Mouse (Mus musculus) forebrain, embryonic 14.5 days (tissue): ENCODE measurements around the gene Vsir. TPM values are rescaled to one million over a fixed set of nuclear protein-coding genes. Genes with fewer than 3 reads are reported as not detected.
A peak's percentile ranks its signal among the peaks of the same experiment; 100 is the strongest.

Experiments
- ATAC-seq: fragments of 200-750 bp; cut with Nextera tagmentation; 2 replicates; pipeline ENCODE4 v1.8.0; 2017; ENCODE audit warnings: mild to moderate bottlenecking, moderate library complexity
- DNase-seq: peaks from one replicate; pipeline ENCODE4 v3.0.0-alpha.2; 2015; ENCODE audit warnings: low spot score
- H3K27ac ChIP-seq: fragments of 300-500 bp; sonication (generic); 2 replicates; pipeline ENCODE4 v1.5.1; 2014; ENCODE audit warnings: low read depth, mild to moderate bottlenecking, control low read depth, low read length, moderate library complexity
- H3K27me3 ChIP-seq: fragments of 300-500 bp; sonication (generic); replicated peaks from 2 replicates; pipeline ENCODE4 v1.6.1; 2014; ENCODE audit warnings: low read length, control low read depth, mixed read lengths; ENCODE audit not compliant: control insufficient read depth, insufficient read depth
- H3K36me3 ChIP-seq: fragments of 300-500 bp; sonication (generic); 2 replicates; pipeline ENCODE4 v1.6.1; 2014; ENCODE audit warnings: low read length, control low read depth; ENCODE audit not compliant: control insufficient read depth, insufficient read depth
- H3K4me1 ChIP-seq: fragments of 300-500 bp; sonication (generic); 2 replicates; pipeline ENCODE4 v1.6.1; 2014; ENCODE audit warnings: antibody characterized with exemption, low read length, control low read depth; ENCODE audit not compliant: control insufficient read depth, insufficient read depth
- H3K4me2 ChIP-seq: fragments of 300-500 bp; sonication (generic); 2 replicates; pipeline ENCODE4 v1.6.1; 2014; ENCODE audit warnings: mild to moderate bottlenecking, control low read depth, low read length
- H3K4me3 ChIP-seq: fragments of 300-500 bp; sonication (generic); 2 replicates; pipeline ENCODE4 v1.5.1; 2014; ENCODE audit warnings: low read depth, low read length, control low read depth
- H3K9ac ChIP-seq: fragments of 300-500 bp; sonication (generic); 2 replicates; pipeline ENCODE4 v1.6.1; 2014; ENCODE audit warnings: mild to moderate bottlenecking, low read length, control low read depth, moderate library complexity
- H3K9me3 ChIP-seq: fragments of 300-500 bp; sonication (generic); replicated peaks from 2 replicates; pipeline ENCODE4 v1.6.1; 2016; ENCODE audit warnings: low read length, control low read depth, mixed read lengths; ENCODE audit not compliant: control insufficient read depth
- WGBS: fragments of 180-500 bp; shearing (Covaris S2); extraction: QIAGEN DNeasy Blood & Tissue Kit; methylation state at CpG from one replicate; pipeline ENCODE4 v1.1.7; 2014; 5-methylcytosine and 5-hydroxymethylcytosine counted together
- polyA plus RNA-seq: library from polyadenylated mRNA; unstranded; fragments of >200 nt; fragmentation: Nextera tagmentation; extraction: Ambion mirVana; gene quantifications from 2 replicates; pipeline ENCODE4 v1.2.1, GENCODE M21; 2014

Gene Vsir
- 2.1 and 2.3 TPM in 2 replicates for polyA plus RNA-seq

DNA sequence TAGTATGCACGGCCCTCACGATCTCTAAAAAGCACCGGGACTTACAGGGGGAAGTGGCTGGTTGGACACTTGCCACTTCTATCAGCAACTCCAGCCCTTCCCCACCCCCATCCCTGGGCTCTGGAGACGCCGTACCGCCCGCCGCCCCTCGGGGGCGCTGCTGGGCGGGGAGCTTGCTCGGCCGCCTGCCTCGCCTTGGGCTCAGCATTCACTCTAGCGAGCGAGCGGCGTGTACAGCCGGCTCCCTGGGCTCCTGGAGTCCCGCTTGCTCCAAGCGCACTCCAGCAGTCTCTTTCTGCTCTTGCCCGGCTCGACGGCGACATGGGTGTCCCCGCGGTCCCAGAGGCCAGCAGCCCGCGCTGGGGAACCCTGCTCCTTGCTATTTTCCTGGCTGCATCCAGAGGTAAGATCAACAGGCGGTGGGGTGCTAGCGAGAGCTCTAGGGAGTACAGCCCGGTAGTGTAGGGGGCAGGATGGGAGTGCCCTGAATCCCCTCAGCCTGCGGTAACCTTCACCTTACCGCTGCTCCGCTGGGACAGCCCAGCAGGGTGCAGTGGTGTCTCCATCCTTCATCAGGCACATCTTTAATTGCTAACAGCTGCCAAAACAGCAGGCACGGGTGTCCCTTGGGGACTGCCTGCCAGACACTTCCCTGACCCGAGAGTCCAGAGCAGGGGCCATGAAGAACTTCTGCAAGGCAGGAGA is at the start of gene Vsir:
Gene Vsir, plus strand, starts transcription at position 151 of the 705 bp plus-strand sequence.
- peak within 1 kb of the TSS; percentile 13 for H3K4me3 ChIP-seq
- no peaks in the 10 kb centered on the region for H3K9me3 ChIP-seq
- H3K4me1 ChIP-seq = peaks cover 23% of the 10 kb centered on the region
- H3K4me2 ChIP-seq = peak within 1 kb of the TSS; percentile 43
- DNase-seq (peak; percentile 59), ATAC-seq (peak; percentile 40)
- no peak within 1 kb of the TSS for H3K9ac ChIP-seq
- no peak within 1 kb of the TSS for H3K27ac ChIP-seq
- under 1% methylated on average over 37 of the region's 37 CpGs for WGBS
- H3K36me3 ChIP-seq = no peaks in the 10 kb centered on the region
- H3K27me3 ChIP-seq = peaks cover 11% of the 10 kb centered on the region

DNA sequence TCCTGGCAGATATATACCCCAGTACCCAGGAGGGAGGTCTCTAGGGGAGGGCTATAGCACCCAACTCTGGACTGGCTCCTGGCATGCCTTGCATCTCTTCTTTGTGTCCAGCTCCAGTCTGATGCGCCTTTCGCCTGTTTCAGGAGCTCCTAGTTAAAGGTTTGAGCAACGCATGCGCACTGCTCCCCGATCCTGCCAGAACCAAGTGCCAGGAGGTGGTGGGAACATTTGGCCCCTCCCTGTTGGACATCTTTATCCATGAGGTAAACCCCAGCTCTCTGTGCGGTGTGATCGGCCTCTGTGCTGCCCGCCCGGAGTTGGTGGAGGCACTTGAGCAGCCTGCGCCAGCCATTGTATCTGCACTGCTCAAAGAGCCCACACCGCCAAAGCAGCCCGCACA is 47.0 kb upstream of the Vsir start:
- Histone ChIP-seq H3K9ac (no peak overlapping the region), H3K4me3 (no peak overlapping the region), H3K36me3 (peaks cover 85% of the 10 kb centered on the region), H3K4me1 (no peaks in the 10 kb centered on the region), H3K27ac (no peak overlapping the region), H3K4me2 (no peak overlapping the region), H3K9me3 (no peaks in the 10 kb centered on the region), H3K27me3 (no peaks in the 10 kb centered on the region)
- DNase-seq = no peak
- ATAC-seq = no peak
- 94% methylated on average over 12 of the region's 12 CpGs for WGBS

DNA sequence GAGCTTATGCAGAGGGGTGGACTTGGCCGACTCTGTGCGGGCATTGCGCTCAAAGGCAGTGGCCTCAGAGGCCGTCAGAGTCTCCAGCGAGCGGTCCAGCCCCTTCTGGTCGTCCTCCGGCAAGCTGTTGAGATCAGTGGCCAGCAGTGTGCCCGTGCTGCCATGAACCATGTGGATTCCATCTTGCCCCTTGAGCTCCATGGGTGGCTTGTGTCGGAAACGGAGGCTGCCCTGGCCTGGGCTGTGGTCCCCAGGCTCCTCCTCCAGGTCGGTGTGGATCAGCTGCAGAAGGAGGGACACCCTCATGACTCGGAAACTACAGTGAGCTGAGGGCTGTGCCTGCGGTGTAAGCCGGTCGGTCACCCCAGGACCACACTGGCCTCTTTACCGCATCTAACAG is 43.2 kb upstream of the Vsir start:
- no peak for DNase-seq

DNA sequence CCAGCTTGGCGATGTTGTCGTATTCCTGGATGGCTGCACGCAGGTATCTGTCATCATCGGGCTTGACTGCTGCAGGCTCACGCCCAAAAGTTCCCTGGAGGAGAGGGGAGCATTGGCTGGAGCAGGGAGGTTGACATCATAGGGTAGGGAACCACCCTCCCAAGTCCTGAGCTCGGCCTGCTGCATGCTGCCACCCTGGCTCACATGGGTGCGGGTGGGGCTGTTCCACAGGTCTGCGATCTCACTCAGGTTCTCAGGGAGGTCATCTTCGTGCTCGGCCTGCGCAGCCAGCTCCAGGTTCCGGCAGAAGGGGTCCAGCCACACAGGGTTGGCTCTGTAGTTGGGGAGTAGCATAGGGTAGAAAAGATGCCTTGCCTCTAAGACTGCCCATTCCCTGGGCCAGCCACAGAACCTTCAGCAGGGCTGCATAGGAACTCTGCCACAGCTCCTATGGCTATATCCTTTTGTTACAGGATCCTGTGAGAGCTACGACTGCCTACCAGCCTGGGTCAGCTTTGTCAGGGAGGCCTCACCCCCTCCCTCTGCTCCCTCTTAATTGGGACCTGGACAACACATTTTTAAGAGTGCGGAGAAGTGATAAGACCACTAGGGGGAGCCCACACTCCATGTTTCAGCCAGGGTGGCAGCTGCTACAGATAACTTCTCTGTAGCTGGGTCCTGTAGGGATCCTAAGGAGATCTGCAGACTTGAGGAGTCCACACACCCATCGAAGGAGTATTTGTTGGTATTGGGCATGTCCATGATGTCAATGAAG is 41.6 kb upstream of the Vsir start:
- no peaks in the 10 kb centered on the region for H3K27me3 ChIP-seq
- WGBS = 68% methylated on average over 15 of the region's 15 CpGs
- no peak overlapping the region for H3K27ac ChIP-seq
- ATAC-seq (peak; percentile 84), DNase-seq (peak; percentile 91)
- no peaks in the 10 kb centered on the region for H3K4me1 ChIP-seq
- H3K4me3 ChIP-seq = no peak overlapping the region
- H3K4me2 ChIP-seq = no peak overlapping the region
- H3K9ac ChIP-seq = no peak overlapping the region
- peaks cover 35% of the 10 kb centered on the region for H3K36me3 ChIP-seq
- H3K9me3 ChIP-seq = no peaks in the 10 kb centered on the region

More for the DNA sequence above, 43.2 kb upstream of the Vsir start:
- no peak for ATAC-seq
- Histone ChIP-seq H3K4me2 (no peak overlapping the region), H3K36me3 (peaks cover 51% of the 10 kb centered on the region), H3K9me3 (no peaks in the 10 kb centered on the region), H3K27ac (no peak overlapping the region), H3K4me3 (no peak overlapping the region), H3K4me1 (no peaks in the 10 kb centered on the region), H3K27me3 (no peaks in the 10 kb centered on the region), H3K9ac (no peak overlapping the region)
- WGBS = 90% methylated on average over 17 of the region's 17 CpGs

DNA sequence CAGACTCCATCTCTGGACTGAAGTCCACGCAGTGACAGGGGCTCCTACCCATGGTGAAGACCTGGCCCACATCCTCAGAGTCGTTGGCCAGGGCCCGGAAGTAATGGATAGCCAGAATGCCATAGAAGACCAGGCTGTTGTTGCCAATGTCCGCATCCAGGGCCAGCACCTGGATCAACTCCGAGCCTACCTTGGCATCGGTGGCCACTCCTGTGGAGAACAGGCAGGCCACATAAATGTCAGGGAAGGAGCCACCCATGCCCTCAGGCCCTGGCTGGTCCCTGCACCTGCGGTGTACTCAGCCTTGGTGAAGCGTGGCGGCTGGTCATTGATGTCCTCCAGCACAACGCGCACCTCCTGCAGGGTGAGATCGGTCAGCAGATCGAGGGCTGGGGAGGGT is 36.0 kb upstream of the Vsir start:
- no peak overlapping the region for H3K4me3 ChIP-seq
- WGBS = 90% methylated on average over 13 of the region's 13 CpGs
- DNase-seq (no peak), ATAC-seq (no peak)
- no peaks in the 10 kb centered on the region for H3K4me1 ChIP-seq
- no peaks in the 10 kb centered on the region for H3K27me3 ChIP-seq
- H3K9ac ChIP-seq = no peak overlapping the region
- no peak overlapping the region for H3K4me2 ChIP-seq
- no peaks in the 10 kb centered on the region for H3K9me3 ChIP-seq
- no peaks in the 10 kb centered on the region for H3K36me3 ChIP-seq
- no peak overlapping the region for H3K27ac ChIP-seq

DNA sequence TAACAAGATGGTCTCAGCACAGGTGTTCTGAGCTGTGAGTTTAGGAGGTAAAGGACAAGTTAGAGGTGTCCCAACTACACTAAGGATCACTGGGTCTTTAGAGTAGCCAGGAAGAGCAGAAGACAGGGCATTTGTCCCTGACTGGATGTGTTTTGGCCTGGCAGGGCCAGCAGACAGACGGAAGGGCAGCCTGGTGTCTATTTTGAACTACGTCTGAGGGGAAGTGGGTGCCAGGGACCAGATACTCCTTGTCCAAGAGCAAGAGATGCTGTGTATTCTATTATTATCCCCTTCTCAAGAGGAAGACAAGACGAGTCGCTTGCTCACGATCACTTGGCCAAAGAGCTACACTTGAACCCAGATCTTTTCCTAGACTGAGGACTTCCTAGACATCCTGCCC is 33.0 kb upstream of the Vsir start:
- Histone ChIP-seq H3K27ac (no peak overlapping the region), H3K36me3 (no peaks in the 10 kb centered on the region), H3K4me3 (no peak overlapping the region), H3K9ac (no peak overlapping the region), H3K4me1 (no peaks in the 10 kb centered on the region), H3K27me3 (no peaks in the 10 kb centered on the region), H3K4me2 (no peak overlapping the region), H3K9me3 (no peaks in the 10 kb centered on the region)
- ATAC-seq (no peak), DNase-seq (no peak)
- 92% methylated on average over 5 of the region's 5 CpGs for WGBS

DNA sequence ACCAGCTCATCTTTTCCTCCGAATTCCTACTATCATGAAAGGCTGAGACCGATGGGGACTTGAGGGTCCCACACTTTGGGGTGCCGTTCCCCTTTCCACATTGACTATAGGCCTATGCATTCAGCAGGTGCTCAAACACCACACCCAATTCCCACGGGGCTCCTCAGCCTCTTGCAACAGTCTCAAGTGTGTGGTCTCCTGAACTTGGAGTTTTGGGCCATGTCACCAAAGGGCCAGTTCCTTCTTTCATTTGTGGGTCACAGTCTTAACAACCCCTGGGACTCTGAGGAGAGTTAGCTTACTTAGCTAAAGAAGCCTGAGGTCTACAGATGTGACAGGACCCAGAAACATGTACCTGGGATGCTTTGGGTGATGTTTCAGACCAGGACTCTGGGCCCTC is 30.5 kb upstream of the Vsir start:
- DNase-seq (no peak), ATAC-seq (no peak)
- Histone ChIP-seq H3K27me3 (no peaks in the 10 kb centered on the region), H3K4me3 (no peak overlapping the region), H3K36me3 (no peaks in the 10 kb centered on the region), H3K27ac (no peak overlapping the region), H3K4me2 (no peak overlapping the region), H3K4me1 (no peaks in the 10 kb centered on the region), H3K9me3 (no peaks in the 10 kb centered on the region), H3K9ac (no peak overlapping the region)
- 86% methylated on average over 4 of the region's 4 CpGs for WGBS

DNA sequence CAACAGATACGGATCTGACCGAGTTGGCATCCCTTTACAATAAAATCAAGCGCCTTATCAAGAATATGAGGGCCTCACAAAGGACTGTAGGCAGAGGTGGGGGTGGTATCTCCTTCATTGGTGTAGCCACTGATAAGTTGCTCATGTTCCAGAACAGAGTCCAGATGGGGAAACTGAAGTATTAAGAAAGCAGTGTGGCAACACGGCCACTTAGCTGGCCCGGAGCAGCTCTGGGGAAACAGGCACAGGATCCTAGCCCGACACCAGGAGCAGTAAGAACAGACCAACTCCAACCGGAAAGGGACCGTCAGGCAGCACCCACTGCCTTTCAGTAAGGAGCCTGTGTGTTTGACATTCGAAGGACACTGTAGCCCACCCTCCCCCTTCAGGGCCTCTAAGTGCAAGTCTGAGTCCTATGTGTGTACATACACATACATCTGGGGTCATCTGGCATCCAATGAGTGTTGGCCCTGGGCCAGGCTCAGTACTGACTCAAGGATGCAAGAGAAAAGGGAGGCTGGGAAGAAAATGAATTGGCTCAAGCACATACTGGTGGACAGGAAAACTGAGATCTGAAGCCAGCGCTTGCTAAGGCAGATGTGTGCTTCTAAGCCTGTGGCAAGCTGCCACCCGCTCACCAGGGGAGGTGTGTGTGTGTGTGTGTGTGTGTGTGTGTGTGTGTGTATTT is 17.5 kb upstream of the Vsir start:
- Histone ChIP-seq H3K4me3 (no peak overlapping the region), H3K9me3 (no peaks in the 10 kb centered on the region), H3K27ac (no peak overlapping the region), H3K4me1 (no peaks in the 10 kb centered on the region), H3K4me2 (no peak overlapping the region), H3K9ac (no peak overlapping the region), H3K36me3 (no peaks in the 10 kb centered on the region), H3K27me3 (no peaks in the 10 kb centered on the region)
- DNase-seq (peak; percentile 25), ATAC-seq (no peak)
- 88% methylated on average over 11 of the region's 11 CpGs for WGBS
